Mouse (Mus musculus) megakaryocyte, embryonic 14.5 days (primary cell): ENCODE data around the gene Ephx1. TPM values are rescaled to one million over a fixed set of nuclear protein-coding genes. Genes with fewer than 3 reads are reported as not detected.

ENCODE experiments used
- H3K27me3 ChIP-seq: replicated peaks from 2 replicates; pipeline ENCODE3; 2012; ENCODE audit warnings: inconsistent platforms
- H3K36me3 ChIP-seq: replicated peaks from 2 replicates; pipeline ENCODE3; 2012; ENCODE audit warnings: low read length, inconsistent platforms, mixed read lengths
- H3K4me1 ChIP-seq: 2 replicates; pipeline ENCODE4 v1.6.1; 2012; ENCODE audit warnings: inconsistent platforms
- H3K4me3 ChIP-seq: replicated peaks from 2 replicates; pipeline ENCODE3; 2012; ENCODE audit warnings: moderate library complexity, mild to moderate bottlenecking, inconsistent platforms
- H3K9me3 ChIP-seq: 2 replicates; pipeline ENCODE4 v1.6.1; 2012; ENCODE audit warnings: inconsistent platforms
- FLI1 ChIP-seq: IDR thresholded peaks from 2 replicates; pipeline ENCODE4 v1.6.1; 2012; ENCODE audit warnings: low read length, inconsistent platforms, mixed read lengths
- GATA1 ChIP-seq: IDR thresholded peaks from 3 replicates; pipeline ENCODE4 v1.6.1; 2012; ENCODE audit warnings: mixed read lengths, low read length, inconsistent platforms, borderline replicate concordance
- polyA plus RNA-seq: library from polyadenylated mRNA; stranded (reverse); fragments of >175 nt; gene quantifications from 2 replicates; pipeline ENCODE4 v1.2.3, GENCODE M21; 2012; ENCODE audit warnings: low replicate concordance; ENCODE audit not compliant: insufficient read depth

The Ephx1 gene
- polyA plus RNA-seq, 1 experiment: not detected

DNA sequence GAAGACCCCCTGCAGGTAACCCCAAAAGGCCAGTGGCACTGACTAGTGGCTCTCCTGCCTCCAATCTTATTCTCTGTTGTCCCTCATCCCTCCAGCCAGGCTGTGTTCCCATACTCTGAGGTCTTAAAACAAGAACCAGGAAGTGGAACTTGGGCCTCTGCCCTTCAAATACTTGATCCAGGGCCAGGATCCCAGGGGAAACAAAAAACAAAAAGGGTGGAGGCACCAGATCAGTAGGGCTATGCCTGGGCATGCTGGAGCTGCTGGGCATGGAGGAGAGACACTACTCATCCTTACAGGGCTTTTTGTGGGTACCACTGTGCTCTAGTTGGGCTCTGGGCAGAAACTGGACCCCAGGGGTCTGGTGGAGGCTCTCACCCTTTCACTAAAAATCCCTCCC is 5.1 kb downstream of the Ephx1 start:
- peaks cover 3% of the 10 kb centered on the region for H3K9me3 ChIP-seq
- peaks cover 84% of the 10 kb centered on the region for H3K27me3 ChIP-seq
- no peak overlapping the region for H3K4me3 ChIP-seq
- peaks cover 54% of the 10 kb centered on the region for H3K4me1 ChIP-seq
- TF ChIP-seq FLI1: no peak
- no peak for TF ChIP-seq GATA1
- no peaks in the 10 kb centered on the region for H3K36me3 ChIP-seq

DNA sequence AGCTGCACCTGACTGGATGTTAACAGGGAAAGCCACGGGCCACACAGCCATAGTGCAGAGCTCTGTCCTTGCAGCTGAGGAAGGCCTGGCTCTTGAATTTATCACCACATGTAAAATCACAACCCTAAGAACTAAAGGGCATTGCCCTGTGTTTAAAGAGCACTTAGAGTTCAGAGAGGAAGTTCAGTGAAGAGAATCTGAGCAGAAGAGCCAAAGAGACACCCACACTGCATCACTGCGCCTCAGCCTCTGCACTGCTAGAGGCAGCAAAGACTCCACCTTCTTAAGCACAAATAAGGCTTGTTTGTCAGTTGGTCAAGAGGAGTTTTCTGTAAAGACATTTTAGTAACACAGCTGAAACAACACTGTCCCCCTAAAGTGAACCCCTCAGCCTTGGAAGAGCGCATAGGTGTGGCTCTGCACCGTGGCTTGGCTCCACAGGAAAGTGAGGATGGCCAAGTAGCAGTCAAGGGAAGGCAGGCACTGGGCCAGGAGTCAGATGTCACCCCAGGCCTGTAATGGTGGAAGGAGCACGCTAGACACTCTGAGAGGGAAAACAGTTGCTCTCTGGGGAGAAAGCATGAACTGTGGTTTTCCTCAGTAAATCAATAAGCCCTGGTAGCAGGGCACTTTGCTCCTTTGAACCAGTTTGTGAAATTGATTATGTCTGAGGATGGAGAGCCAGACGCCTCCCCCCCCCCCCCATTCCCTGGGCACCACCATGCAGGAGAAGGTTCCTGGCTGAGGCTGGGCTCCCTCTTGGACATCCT is 5.8 kb downstream of the Ephx1 start:
- H3K27me3 ChIP-seq: peaks cover 84% of the 10 kb centered on the region
- H3K9me3 ChIP-seq: peaks cover 3% of the 10 kb centered on the region
- no peaks in the 10 kb centered on the region for H3K36me3 ChIP-seq
- no peak overlapping the region for H3K4me3 ChIP-seq
- H3K4me1 ChIP-seq: peaks cover 60% of the 10 kb centered on the region
- TF ChIP-seq FLI1: no peak
- no peak for TF ChIP-seq GATA1

DNA sequence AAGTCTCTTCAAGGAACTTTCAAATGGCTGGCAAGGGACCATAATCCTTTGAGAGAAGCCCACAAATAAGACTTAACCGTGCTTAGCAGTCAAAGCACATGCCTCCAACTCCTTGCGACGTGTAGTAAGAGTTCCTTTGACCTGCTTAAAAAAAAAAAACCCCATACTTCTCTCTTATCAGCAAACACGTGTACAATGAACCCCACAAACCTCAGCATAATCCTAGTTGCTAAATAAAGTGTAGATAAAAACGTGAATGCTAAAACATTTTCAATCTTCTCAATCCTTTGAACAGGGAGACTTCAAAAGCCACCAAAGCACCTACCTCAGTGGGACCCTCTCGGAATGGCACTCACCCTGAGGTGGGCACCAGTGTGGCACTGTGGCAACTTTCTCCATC is 7.3 kb downstream of the Ephx1 start:
- H3K9me3 ChIP-seq: no peaks in the 10 kb centered on the region
- TF ChIP-seq FLI1 (no peak), GATA1 (no peak)
- no peak overlapping the region for H3K4me3 ChIP-seq
- peaks cover 69% of the 10 kb centered on the region for H3K4me1 ChIP-seq
- H3K27me3 ChIP-seq: peaks cover 78% of the 10 kb centered on the region
- H3K36me3 ChIP-seq: no peaks in the 10 kb centered on the region

DNA sequence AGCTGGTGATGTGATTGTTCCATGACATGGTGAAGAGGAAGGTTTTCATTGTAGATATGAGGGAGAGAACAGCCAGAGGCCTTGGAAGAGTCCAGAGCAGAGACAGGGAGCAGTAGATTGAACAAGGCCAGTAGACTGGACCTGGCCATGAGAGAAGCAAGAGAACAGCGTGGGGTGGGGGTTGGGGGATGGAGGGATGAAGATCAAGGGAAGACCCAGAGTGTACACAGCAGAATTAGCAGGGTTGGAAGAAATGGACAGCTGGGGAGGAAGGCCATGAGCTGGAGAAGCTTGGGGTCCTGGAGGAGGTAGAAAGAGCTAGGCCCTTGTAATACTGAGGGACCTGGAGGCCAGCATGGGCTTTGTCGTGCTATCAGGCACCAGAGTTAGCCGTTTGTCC is 8.3 kb downstream of the Ephx1 start:
- H3K9me3 ChIP-seq: no peaks in the 10 kb centered on the region
- no peaks in the 10 kb centered on the region for H3K36me3 ChIP-seq
- TF ChIP-seq FLI1: no peak
- TF ChIP-seq GATA1: no peak
- H3K27me3 ChIP-seq: peaks cover 74% of the 10 kb centered on the region
- H3K4me3 ChIP-seq: no peak overlapping the region
- H3K4me1 ChIP-seq: peaks cover 61% of the 10 kb centered on the region

DNA sequence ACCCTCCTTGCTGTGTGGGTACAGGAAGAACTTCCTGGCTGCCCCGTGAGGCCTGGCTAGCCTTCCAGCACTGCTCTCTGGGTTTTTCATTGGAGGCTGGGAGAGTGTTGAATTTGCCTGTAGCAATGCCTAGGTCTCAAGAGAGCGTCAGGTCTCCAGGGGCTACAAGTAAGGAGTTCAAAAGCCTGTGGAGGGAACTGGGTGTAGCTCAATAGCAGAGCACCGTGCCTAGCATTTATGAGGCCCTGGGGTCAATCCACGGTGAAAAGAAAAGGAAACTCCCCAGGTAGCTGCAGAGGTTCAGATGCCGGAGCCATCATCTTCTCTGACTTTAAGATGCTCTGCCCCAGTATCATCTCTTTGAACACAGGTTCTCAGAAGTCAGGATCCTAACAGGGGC is 9.1 kb downstream of the Ephx1 start:
- Histone ChIP-seq H3K27me3 (peaks cover 73% of the 10 kb centered on the region), H3K9me3 (no peaks in the 10 kb centered on the region), H3K4me1 (peaks cover 53% of the 10 kb centered on the region), H3K36me3 (no peaks in the 10 kb centered on the region), H3K4me3 (no peak overlapping the region)
- TF ChIP-seq FLI1 (no peak), GATA1 (no peak)

DNA sequence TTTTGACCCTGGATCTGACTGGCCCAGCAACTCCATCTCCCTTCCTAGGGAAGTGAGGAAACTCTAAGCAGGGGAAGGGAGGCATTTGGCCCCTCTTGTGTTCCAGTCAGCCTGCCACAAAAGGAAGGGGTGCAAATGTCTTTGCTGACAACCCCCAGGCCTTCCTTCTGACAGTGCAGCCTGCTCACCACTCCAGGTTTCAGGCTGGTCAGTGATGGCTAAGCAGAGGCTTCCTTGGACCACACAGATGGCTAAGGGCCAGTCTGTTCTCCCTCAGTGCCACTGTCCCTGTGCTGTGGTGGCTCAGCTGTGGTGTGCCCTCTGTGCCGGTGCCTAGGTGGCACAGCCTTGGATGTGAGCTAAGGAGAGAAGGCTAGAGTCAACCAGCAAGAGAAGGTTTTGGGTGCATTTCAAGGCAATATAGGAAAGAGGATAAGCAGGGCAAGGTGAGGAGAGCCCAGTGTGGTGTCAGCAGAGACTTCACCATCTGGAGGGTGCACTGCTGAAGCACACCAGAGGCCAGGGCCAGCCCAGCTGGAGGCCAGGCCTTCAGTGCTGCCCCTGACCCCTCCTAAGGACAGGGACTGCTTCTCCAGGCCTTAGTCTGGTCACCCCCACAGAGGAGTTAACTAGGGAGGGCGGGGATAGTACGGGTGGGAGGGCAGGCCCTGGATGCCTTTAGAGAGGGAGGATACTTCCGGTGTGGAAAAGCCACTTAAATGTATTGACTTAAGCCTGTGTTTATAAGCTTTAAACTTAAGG is 10.4 kb downstream of the Ephx1 start:
- Histone ChIP-seq H3K27me3 (peaks cover 71% of the 10 kb centered on the region), H3K36me3 (no peaks in the 10 kb centered on the region), H3K4me1 (peaks cover 43% of the 10 kb centered on the region), H3K4me3 (peak overlapping the region; percentile 48), H3K9me3 (no peaks in the 10 kb centered on the region)
- TF ChIP-seq FLI1 (no peak), GATA1 (no peak)

DNA sequence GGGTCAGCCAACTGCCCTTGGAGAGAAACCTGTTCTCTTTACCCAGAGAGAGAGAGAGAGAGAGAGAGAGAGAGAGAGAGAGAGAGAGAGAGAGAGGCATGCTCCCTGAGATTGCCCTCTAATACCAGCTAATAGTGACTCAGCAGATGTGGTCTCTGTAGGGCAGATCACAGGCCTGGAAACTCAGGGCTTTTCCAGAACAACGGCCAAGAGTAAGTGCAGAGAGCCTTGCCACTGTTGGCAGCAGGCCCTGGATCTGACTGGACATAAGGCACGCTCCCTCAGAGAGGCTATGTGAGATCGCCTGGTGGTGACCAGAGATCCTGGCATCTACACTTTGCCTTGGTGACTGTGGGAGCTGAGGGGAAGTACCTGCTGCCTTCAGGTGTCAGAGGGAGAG is 10.9 kb downstream of the Ephx1 start:
- Histone ChIP-seq H3K36me3 (no peaks in the 10 kb centered on the region), H3K9me3 (no peaks in the 10 kb centered on the region), H3K4me1 (peaks cover 41% of the 10 kb centered on the region), H3K4me3 (peak overlapping the region; percentile 48), H3K27me3 (peaks cover 70% of the 10 kb centered on the region)
- no peak for TF ChIP-seq GATA1
- TF ChIP-seq FLI1: no peak

DNA sequence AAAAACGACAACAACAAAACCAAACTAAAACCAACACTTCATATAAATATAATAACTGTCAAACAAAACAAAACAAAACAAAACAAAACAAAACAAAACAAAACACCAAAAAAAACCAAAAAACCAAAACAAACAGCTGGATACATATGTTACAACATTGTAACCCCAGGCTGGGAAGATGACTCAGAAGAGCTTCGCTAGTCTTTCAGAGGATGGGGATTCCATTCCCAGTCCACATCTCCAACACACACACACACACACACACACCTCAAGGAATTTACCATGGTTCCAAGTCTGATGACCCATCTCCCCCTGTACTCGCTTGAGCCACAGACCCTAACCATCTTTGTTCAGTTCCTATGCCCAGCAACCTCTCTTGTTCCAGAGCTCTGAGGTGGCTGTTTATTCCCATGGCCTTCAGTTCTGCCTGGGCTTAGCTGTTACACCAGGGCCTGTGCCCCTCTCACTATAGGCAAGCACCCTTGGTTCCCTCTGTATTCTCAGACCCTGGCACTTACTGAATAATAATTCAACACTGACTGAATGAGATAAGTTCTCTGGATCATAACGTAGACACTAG is 11.6 kb downstream of the Ephx1 start:
- Histone ChIP-seq H3K4me3 (no peak overlapping the region), H3K4me1 (peaks cover 37% of the 10 kb centered on the region), H3K36me3 (no peaks in the 10 kb centered on the region), H3K27me3 (peaks cover 68% of the 10 kb centered on the region), H3K9me3 (no peaks in the 10 kb centered on the region)
- TF ChIP-seq FLI1: no peak
- no peak for TF ChIP-seq GATA1

DNA sequence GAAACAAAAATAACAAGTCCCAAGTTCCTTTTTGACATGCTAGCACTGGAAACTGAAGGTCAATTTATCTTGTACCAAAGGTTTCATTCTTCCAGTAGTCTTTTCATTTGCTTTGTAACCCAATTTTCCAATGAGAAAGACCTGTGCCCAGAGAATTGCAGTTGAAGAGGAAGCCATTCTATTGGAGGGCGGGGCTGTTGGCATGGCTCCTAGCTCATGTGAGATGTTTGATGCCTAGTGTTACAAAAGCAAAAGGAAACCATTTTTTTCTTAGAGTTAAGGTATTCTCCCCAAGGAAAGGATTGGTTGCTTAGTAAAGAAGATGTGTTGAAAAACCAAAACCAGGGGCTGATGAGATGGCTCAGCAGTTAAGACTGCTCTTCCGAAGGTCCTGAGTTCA is 12.4 kb downstream of the Ephx1 start:
- no peaks in the 10 kb centered on the region for H3K36me3 ChIP-seq
- H3K27me3 ChIP-seq: peaks cover 70% of the 10 kb centered on the region
- TF ChIP-seq FLI1: no peak
- TF ChIP-seq GATA1: no peak
- H3K4me3 ChIP-seq: no peak overlapping the region
- H3K4me1 ChIP-seq: peaks cover 30% of the 10 kb centered on the region
- no peaks in the 10 kb centered on the region for H3K9me3 ChIP-seq

DNA sequence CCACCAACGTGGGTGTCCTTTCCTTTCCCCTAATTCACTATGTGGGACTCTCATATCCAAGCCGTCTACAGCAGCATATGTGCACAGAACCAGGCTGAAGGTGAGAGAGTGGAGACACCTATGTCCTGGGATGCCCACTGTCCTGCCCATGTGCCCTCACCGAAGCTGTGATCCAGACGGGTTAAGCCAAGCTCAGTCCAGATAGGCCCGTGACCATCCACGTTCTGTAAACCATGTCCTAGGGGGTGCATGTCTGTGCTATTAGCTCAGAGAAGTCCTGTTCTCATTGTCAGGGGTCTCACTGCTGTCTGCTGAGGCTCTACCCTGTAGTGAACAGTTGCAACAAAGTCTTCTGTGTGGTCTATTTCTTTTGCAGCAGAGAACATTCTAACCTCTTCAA is 12.9 kb downstream of the Ephx1 start:
- peaks cover 69% of the 10 kb centered on the region for H3K27me3 ChIP-seq
- H3K36me3 ChIP-seq: no peaks in the 10 kb centered on the region
- TF ChIP-seq GATA1: no peak
- TF ChIP-seq FLI1: no peak
- H3K4me3 ChIP-seq: no peak overlapping the region
- H3K4me1 ChIP-seq: peaks cover 26% of the 10 kb centered on the region
- H3K9me3 ChIP-seq: no peaks in the 10 kb centered on the region
